Mouse (Mus musculus) intestine, embryonic 14.5 days (tissue): ENCODE measurements around the gene Fbxw21. TPM values are rescaled to one million over a fixed set of nuclear protein-coding genes. Genes with fewer than 3 reads are reported as not detected.
A peak's percentile ranks its signal among the peaks of the same experiment; 100 is the strongest.

Source experiments
- ATAC-seq: fragments of 200-750 bp; cut with Nextera tagmentation; replicated peaks from 2 replicates; pipeline ENCODE4 v1.8.0; 2017; ENCODE audit warnings: low read depth, moderate number of reproducible peaks, moderate TSS enrichment, moderate library complexity; ENCODE audit not compliant: low FRiP score, low TSS enrichment
- DNase-seq: peaks from one replicate; pipeline ENCODE4 v3.0.0-alpha.2; 2018; ENCODE audit warnings: low spot score
- H3K27ac ChIP-seq: fragments of 300-500 bp; sonication (generic); 2 replicates; pipeline ENCODE4 v1.5.1; 2014; ENCODE audit warnings: low read depth, mild to moderate bottlenecking, control low read depth
- H3K27me3 ChIP-seq: fragments of 300-500 bp; sonication (generic); replicated peaks from 2 replicates; pipeline ENCODE4 v1.6.1; 2014; ENCODE audit warnings: low read length, control low read depth; ENCODE audit not compliant: control insufficient read depth, insufficient read depth
- H3K36me3 ChIP-seq: fragments of 300-500 bp; sonication (generic); 2 replicates; pipeline ENCODE4 v1.6.1; 2014; ENCODE audit warnings: low read length, control low read depth; ENCODE audit not compliant: control insufficient read depth, insufficient read depth
- H3K4me1 ChIP-seq: fragments of 300-500 bp; sonication (generic); replicated peaks from 2 replicates; pipeline ENCODE4 v1.6.1; 2014; ENCODE audit warnings: low read length, control low read depth, mixed read lengths; ENCODE audit not compliant: control insufficient read depth, insufficient read depth
- H3K4me2 ChIP-seq: fragments of 300-500 bp; sonication (generic); 2 replicates; pipeline ENCODE4 v1.6.1; 2014; ENCODE audit warnings: low read length
- H3K4me3 ChIP-seq: fragments of 300-500 bp; sonication (generic); 2 replicates; pipeline ENCODE4 v1.5.1; 2014; ENCODE audit warnings: low read depth, low read length, control low read depth, mixed read lengths
- H3K9ac ChIP-seq: fragments of 300-500 bp; sonication (generic); 2 replicates; pipeline ENCODE4 v1.6.1; 2014; ENCODE audit warnings: mild to moderate bottlenecking, low read length
- H3K9me3 ChIP-seq: fragments of 300-500 bp; sonication (generic); 2 replicates; pipeline ENCODE4 v1.6.1; 2016; ENCODE audit warnings: low read length, control low read depth; ENCODE audit not compliant: control insufficient read depth
- WGBS: fragments of 180-500 bp; shearing (Covaris S2); extraction: QIAGEN DNeasy Blood & Tissue Kit; methylation state at CpG from one replicate; pipeline ENCODE4 v1.1.7; 2014; 5-methylcytosine and 5-hydroxymethylcytosine counted together
- polyA plus RNA-seq: library from polyadenylated mRNA; unstranded; fragments of >200 nt; fragmentation: Nextera tagmentation; extraction: Ambion mirVana; gene quantifications from 2 replicates; pipeline ENCODE4 v1.2.1, GENCODE M21; 2014

Gene Fbxw21
- polyA plus RNA-seq, 1 experiment from 2014 or later, result not detected

GRCm38 (mm10) chr9:109130076-109130475, 31.8 kb downstream of the Fbxw21 start:
- H3K9me3 ChIP-seq, result no peaks in the 10 kb centered on the region
- H3K27me3 ChIP-seq, result no peaks in the 10 kb centered on the region
- no peak overlapping the region for H3K4me3 ChIP-seq
- H3K36me3 ChIP-seq, result no peaks in the 10 kb centered on the region
- 86% methylated on average over 5 of the region's 5 CpGs for WGBS
- DNase-seq, result no peak
- H3K4me1 ChIP-seq, result no peaks in the 10 kb centered on the region
- ATAC-seq, result no peak
- H3K27ac ChIP-seq, result no peak overlapping the region
- H3K4me2 ChIP-seq, result no peak overlapping the region
- H3K9ac ChIP-seq, result no peak overlapping the region

- H3K4me3 ChIP-seq, result no peak overlapping the region
- H3K36me3 ChIP-seq, result no peaks in the 10 kb centered on the region
- WGBS, result 56% methylated on average over 3 of the region's 3 CpGs
- no peak overlapping the region for H3K9ac ChIP-seq
- no peaks in the 10 kb centered on the region for H3K27me3 ChIP-seq
- no peak for ATAC-seq
- H3K4me2 ChIP-seq, result no peak overlapping the region
- H3K9me3 ChIP-seq, result no peaks in the 10 kb centered on the region
- H3K4me1 ChIP-seq, result no peaks in the 10 kb centered on the region
- no peak overlapping the region for H3K27ac ChIP-seq
- DNase-seq, result peak; percentile 63
Observed at GRCm38 (mm10) chr9:109128211-109128610, 33.6 kb downstream of the Fbxw21 start.

- WGBS, result 74% methylated on average over 4 of the region's 4 CpGs
- no peak overlapping the region for H3K4me3 ChIP-seq
- DNase-seq (no peak), ATAC-seq (no peak)
- no peaks in the 10 kb centered on the region for H3K27me3 ChIP-seq
- no peaks in the 10 kb centered on the region for H3K4me1 ChIP-seq
- no peaks in the 10 kb centered on the region for H3K36me3 ChIP-seq
- no peak overlapping the region for H3K4me2 ChIP-seq
- no peak overlapping the region for H3K27ac ChIP-seq
- no peak overlapping the region for H3K9ac ChIP-seq
- no peaks in the 10 kb centered on the region for H3K9me3 ChIP-seq
Observed at GRCm38 (mm10) chr9:109127076-109127475, 34.8 kb downstream of the Fbxw21 start.

- Histone ChIP-seq H3K4me1 (no peaks in the 10 kb centered on the region), H3K4me3 (no peak overlapping the region), H3K27me3 (no peaks in the 10 kb centered on the region), H3K27ac (no peak overlapping the region), H3K9ac (no peak overlapping the region), H3K36me3 (no peaks in the 10 kb centered on the region), H3K4me2 (no peak overlapping the region), H3K9me3 (no peaks in the 10 kb centered on the region)
- 67% methylated on average over 3 of the region's 3 CpGs for WGBS
- ATAC-seq (no peak), DNase-seq (no peak)
Observed at GRCm38 (mm10) chr9:109125481-109125880, 36.4 kb downstream of the Fbxw21 start.

- WGBS, result 65% methylated on average over 2 of the region's 2 CpGs
- Histone ChIP-seq H3K9me3 (no peaks in the 10 kb centered on the region), H3K4me1 (no peaks in the 10 kb centered on the region), H3K9ac (no peak overlapping the region), H3K27me3 (no peaks in the 10 kb centered on the region), H3K4me2 (no peak overlapping the region), H3K4me3 (no peak overlapping the region), H3K27ac (no peak overlapping the region), H3K36me3 (no peaks in the 10 kb centered on the region)
- peak; percentile 13 for DNase-seq
- ATAC-seq, result no peak
Observed at GRCm38 (mm10) chr9:109125043-109125442, 36.8 kb downstream of the Fbxw21 start.

GRCm38 (mm10) chr9:109124164-109124563, 37.7 kb downstream of the Fbxw21 start:
- Histone ChIP-seq H3K36me3 (peaks cover 7% of the 10 kb centered on the region), H3K4me3 (no peak overlapping the region), H3K4me1 (no peaks in the 10 kb centered on the region), H3K27ac (no peak overlapping the region), H3K4me2 (no peak overlapping the region), H3K9ac (no peak overlapping the region), H3K9me3 (no peaks in the 10 kb centered on the region), H3K27me3 (no peaks in the 10 kb centered on the region)
- WGBS, result 80% methylated on average over 3 of the region's 3 CpGs
- no peak for ATAC-seq
- DNase-seq, result no peak

- DNase-seq (peak; percentile 51), ATAC-seq (0 out of 2 replicates have a peak, but pooled peaks have one; percentile 6)
- H3K9me3 ChIP-seq, result no peaks in the 10 kb centered on the region
- peaks cover 16% of the 10 kb centered on the region for H3K36me3 ChIP-seq
- H3K4me2 ChIP-seq, result no peak overlapping the region
- no peak overlapping the region for H3K9ac ChIP-seq
- no peaks in the 10 kb centered on the region for H3K4me1 ChIP-seq
- H3K4me3 ChIP-seq, result no peak overlapping the region
- 43% methylated on average over 6 of the region's 6 CpGs for WGBS
- H3K27me3 ChIP-seq, result no peaks in the 10 kb centered on the region
- H3K27ac ChIP-seq, result no peak overlapping the region
Observed at GRCm38 (mm10) chr9:109123266-109123665, 38.6 kb downstream of the Fbxw21 start.

GRCm38 (mm10) chr9:109122553-109123085, 39.2 kb downstream of the Fbxw21 start:
- Histone ChIP-seq H3K36me3 (peaks cover 22% of the 10 kb centered on the region), H3K27me3 (no peaks in the 10 kb centered on the region), H3K4me3 (no peak overlapping the region), H3K4me2 (no peak overlapping the region), H3K4me1 (no peaks in the 10 kb centered on the region), H3K9me3 (no peaks in the 10 kb centered on the region), H3K9ac (no peak overlapping the region), H3K27ac (no peak overlapping the region)
- DNase-seq (peak; percentile 63), ATAC-seq (no peak)
- WGBS, result 47% methylated on average over 2 of the region's 2 CpGs

GRCm38 (mm10) chr9:109120956-109121355, 40.9 kb downstream of the Fbxw21 start:
- DNase-seq (peak; percentile 50), ATAC-seq (no peak)
- H3K27ac ChIP-seq, result no peak overlapping the region
- 89% methylated on average over 6 of the region's 6 CpGs for WGBS
- H3K27me3 ChIP-seq, result no peaks in the 10 kb centered on the region
- H3K4me2 ChIP-seq, result no peak overlapping the region
- no peaks in the 10 kb centered on the region for H3K4me1 ChIP-seq
- H3K36me3 ChIP-seq, result peaks cover 39% of the 10 kb centered on the region
- no peak overlapping the region for H3K9ac ChIP-seq
- no peak overlapping the region for H3K4me3 ChIP-seq
- no peaks in the 10 kb centered on the region for H3K9me3 ChIP-seq
